Mouse (Mus musculus): ENCODE measurements around the gene Podxl. TPM values are rescaled to one million over a fixed set of nuclear protein-coding genes. Genes with fewer than 3 reads are reported as not detected.

The Podxl gene
- polyA plus RNA-seq (2017; shearing (Covaris generic)) = under 1 TPM; 0.06 to 0.38 (median 0.11) TPM

- peak; percentile 64 for ATAC-seq
Measured at GRCm38 (mm10) chr6:31563235-31564181, at the start of gene Podxl. Gene Podxl (minus strand): TSS chr6:31563981.

GRCm38 (mm10) chr6:31612560-31613270 lies 48.9 kb upstream of the Podxl start:
- ATAC-seq = no peak

GRCm38 (mm10) chr6:31606429-31606828 lies 42.6 kb upstream of the Podxl start:
- no peak for ATAC-seq

GRCm38 (mm10) chr6:31604629-31605265 lies 41.0 kb upstream of the Podxl start:
- ATAC-seq = no peak

- no peak for ATAC-seq
Measured at GRCm38 (mm10) chr6:31602489-31602888, 38.7 kb upstream of the Podxl start.

GRCm38 (mm10) chr6:31601131-31601530 lies 37.4 kb upstream of the Podxl start:
- ATAC-seq = no peak

GRCm38 (mm10) chr6:31599863-31600262 lies 36.1 kb upstream of the Podxl start:
- no peak for ATAC-seq

- ATAC-seq = no peak
Measured at GRCm38 (mm10) chr6:31598349-31598911, 34.6 kb upstream of the Podxl start.

- no peak for ATAC-seq
Measured at GRCm38 (mm10) chr6:31597136-31597460, 33.3 kb upstream of the Podxl start.

- no peak for ATAC-seq
Measured at GRCm38 (mm10) chr6:31596346-31597135, 32.8 kb upstream of the Podxl start.

GRCm38 (mm10) chr6:31592579-31593238 lies 28.9 kb upstream of the Podxl start:
- no peak for ATAC-seq

GRCm38 (mm10) chr6:31592128-31592527 lies 28.3 kb upstream of the Podxl start:
- ATAC-seq = no peak

GRCm38 (mm10) chr6:31591676-31592075 lies 27.9 kb upstream of the Podxl start:
- ATAC-seq = no peak

GRCm38 (mm10) chr6:31590754-31591153 lies 27.0 kb upstream of the Podxl start:
- ATAC-seq = no peak

- ATAC-seq = no peak
Measured at GRCm38 (mm10) chr6:31589268-31589667, 25.5 kb upstream of the Podxl start.

- no peak for ATAC-seq
Measured at GRCm38 (mm10) chr6:31587655-31588054, 23.9 kb upstream of the Podxl start.

- ATAC-seq = no peak
Measured at GRCm38 (mm10) chr6:31586127-31586526, 22.3 kb upstream of the Podxl start.

- ATAC-seq = no peak
Measured at GRCm38 (mm10) chr6:31576151-31576550, 12.4 kb upstream of the Podxl start.

- ATAC-seq = no peak
Measured at GRCm38 (mm10) chr6:31575063-31575462, 11.3 kb upstream of the Podxl start.

GRCm38 (mm10) chr6:31571459-31571858 lies 7.7 kb upstream of the Podxl start:
- ATAC-seq = no peak

- ATAC-seq = no peak
Measured at GRCm38 (mm10) chr6:31568070-31568595, 4.4 kb upstream of the Podxl start.
